Mouse (Mus musculus): Measurements from ENCODE around the gene Agxt2. TPM values are rescaled to one million over a fixed set of nuclear protein-coding genes. Genes with fewer than 3 reads are reported as not detected.

Gene Agxt2
- total RNA-seq, 2 experiments from 2014 or later, result not detected

DNA sequence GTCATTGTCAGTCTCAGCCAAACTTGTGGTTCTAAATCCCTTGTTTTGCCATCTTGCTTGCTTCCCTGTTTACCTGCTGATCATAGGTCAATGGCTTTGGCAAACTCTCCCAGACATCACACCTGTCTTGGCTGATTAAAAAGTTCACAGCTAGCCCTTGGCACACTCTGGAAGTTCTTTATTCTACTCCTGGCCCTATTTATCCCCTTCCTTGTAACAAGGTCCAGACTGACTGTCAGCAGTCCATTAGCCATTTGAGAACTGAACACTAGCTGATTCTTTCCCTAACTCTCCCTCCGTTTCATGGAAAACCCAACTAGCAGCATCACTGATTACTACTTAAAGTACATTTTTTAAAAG is 63.4 kb downstream of the Agxt2 start:
- DNase-seq (ENCODE audit: extremely low spot score in 1 of 2, low spot score in 1 of 2), result no peak

- DNase-seq (ENCODE audit: extremely low spot score in 1 of 2, low spot score in 1 of 2), result no peak
These were observed 67.8 kb downstream of the Agxt2 start for GRCm38 (mm10) chr15:10426124-10426523.

- DNase-seq (ENCODE audit: extremely low spot score in 1 of 2, low spot score in 1 of 2), result no peak
These were observed 68.4 kb downstream of the Agxt2 start for GRCm38 (mm10) chr15:10426545-10427266.

DNA sequence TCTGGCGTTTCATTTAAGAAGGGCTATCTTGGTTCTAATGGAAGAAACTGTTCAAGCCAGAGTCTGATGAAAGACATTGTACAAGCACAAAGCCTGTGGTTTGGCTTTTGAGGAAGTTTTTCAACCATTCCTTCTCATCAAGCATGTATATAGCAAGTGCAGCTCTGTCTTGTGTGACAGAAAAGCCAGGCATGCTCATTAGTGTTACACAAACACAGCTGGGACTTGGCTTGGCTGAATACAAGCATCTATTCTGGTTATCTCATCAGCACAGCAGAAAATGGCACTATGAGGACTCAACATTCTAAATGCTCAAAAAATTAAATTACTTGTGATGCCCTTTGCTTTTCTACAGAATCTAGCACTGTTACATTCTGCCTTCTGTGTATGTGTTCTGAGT is 78.6 kb downstream of the Agxt2 start:
- no peak for DNase-seq (ENCODE audit: extremely low spot score in 1 of 2, low spot score in 1 of 2)

DNA sequence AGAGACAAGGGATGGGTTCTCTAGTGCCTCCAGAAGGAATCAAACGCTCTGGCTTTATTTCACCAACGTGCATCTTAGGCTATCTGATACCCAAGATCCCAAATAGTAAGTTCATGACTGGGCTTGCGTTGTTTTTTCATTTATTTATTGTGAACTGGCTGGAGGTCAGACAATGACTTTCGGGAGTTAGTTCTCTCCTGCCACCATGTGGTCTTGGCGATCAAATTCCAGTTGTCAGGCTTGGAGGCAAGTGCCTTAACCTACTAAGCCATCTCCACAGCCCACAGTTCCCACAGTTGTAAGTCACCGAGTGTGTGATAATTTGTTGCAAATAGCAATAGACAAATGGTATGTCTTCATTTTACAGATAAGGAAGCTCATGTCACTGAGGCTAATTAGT is 81.6 kb downstream of the Agxt2 start:
- no peak for DNase-seq (ENCODE audit: extremely low spot score in 1 of 2, low spot score in 1 of 2)

GRCm38 (mm10) chr15:10441493-10441892 is 83.2 kb downstream of the Agxt2 start:
- DNase-seq (ENCODE audit: extremely low spot score in 1 of 2, low spot score in 1 of 2), result no peak

DNA sequence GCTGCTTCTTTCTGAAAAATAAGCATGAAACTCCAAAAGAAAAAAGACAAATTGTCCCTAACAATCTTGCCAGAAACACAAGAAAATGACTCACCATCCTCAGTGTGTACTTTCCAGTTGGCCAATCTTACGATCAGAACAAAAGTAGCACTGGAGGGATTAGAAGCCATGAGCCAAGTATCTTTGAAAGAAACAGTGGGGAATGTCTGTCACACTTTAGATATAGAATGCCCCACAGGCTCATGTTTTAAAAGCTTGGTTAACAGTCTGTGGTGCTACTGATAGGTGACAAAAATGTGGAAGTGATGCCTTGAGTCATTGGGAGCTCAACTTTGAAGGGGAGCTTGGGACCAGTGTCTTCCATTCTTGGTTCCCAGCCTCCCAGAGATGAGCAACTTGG is 83.9 kb downstream of the Agxt2 start:
- no peak for DNase-seq (ENCODE audit: extremely low spot score in 1 of 2, low spot score in 1 of 2)

- DNase-seq (ENCODE audit: extremely low spot score in 1 of 2, low spot score in 1 of 2), result no peak
These were observed 88.8 kb downstream of the Agxt2 start for GRCm38 (mm10) chr15:10447102-10447501.

Other genes starting within 250 kb of the Agxt2 start
- 1 to 10 TPM; 2.5 to 4.2 TPM for gene Prlr, start 181.3 kb upstream of the Agxt2 start, total RNA-seq (2021)
- not detected for gene Gm21973, start 33.2 kb upstream of the Agxt2 start, total RNA-seq (2021)
- gene Dnajc21, start 112.0 kb downstream of the Agxt2 start, total RNA-seq (2021), result 10 to 100 TPM; 21.1 to 23.8 TPM
- 10 to 100 TPM; 23.9 to 24.7 TPM for gene Brix1, start 127.4 kb downstream of the Agxt2 start, total RNA-seq (2021)
- gene Rad1, start 127.5 kb downstream of the Agxt2 start, total RNA-seq (2021), result 10 to 100 TPM; 13.6 to 14.6 TPM
- gene Ttc23l, start 200.1 kb downstream of the Agxt2 start, total RNA-seq (2021), result not detected